Mouse (Mus musculus) gastrocnemius, postnatal 14 days (tissue): ENCODE measurements around the gene Gm13199. TPM values are rescaled to one million over a fixed set of nuclear protein-coding genes. Genes with fewer than 3 reads are reported as not detected.

Source experiments
- DNase-seq: peaks from one replicate; pipeline ENCODE4 v3.0.0; 2021; ENCODE audit warnings: mixed read lengths
- intact Hi-C: fragments of 180-260 bp; cut with DNase I; formaldehyde crosslinking; loops from one replicate; pipeline ENCODE4 v1.15.1; 2025; ENCODE audit warnings: low total_unique reads
- total RNA-seq, 2 experiments: library from RNA; stranded (reverse); gene quantifications; 2 replicates each; pipeline ENCODE4 v1.2.3; 2021

The Gm13199 gene
- total RNA-seq, 2 experiments from 2014 or later: 0.40 TPM; not detected in 1

GRCm38 (mm10) chr2:5824685-5825084 lies 38.0 kb downstream of the Gm13199 start:
- intact Hi-C loops: no loop called here
- DNase-seq: no peak

DNA sequence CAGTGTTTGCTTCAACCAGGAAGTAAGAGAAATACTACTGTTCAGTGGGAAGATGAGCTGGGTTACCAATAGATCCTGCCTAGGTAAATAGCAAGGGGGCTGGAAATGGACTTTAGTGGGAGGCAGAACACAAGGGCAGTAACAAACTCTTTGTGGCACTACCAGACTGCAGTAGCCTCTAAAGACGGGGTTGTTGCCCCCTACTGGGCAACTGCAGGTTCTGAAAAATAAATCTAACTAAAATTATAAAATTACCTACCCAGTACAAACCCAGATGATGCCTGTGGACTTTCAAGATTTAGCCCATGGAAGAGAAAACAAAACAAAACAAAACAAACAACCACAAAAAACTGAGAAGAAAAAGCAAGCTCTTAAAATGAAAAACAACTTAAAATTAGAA lies 38.5 kb downstream of the Gm13199 start:
- DNase-seq: no peak
- intact Hi-C loops: no loop called here

GRCm38 (mm10) chr2:5822449-5822848 lies 40.3 kb downstream of the Gm13199 start:
- no peak for DNase-seq
- intact Hi-C loops: no loop called here

- no peak for DNase-seq
- intact Hi-C loops: no loop called here
These were observed 41.5 kb downstream of the Gm13199 start for GRCm38 (mm10) chr2:5821264-5821663.

Other genes with a start within 250 kb of the Gm13199 start
- gene Camk1d, start 148.4 kb downstream of the Gm13199 start, total RNA-seq: 1 to 10 TPM; 1.7 to 2.3 TPM
- gene Nudt5, start 17.9 kb downstream of the Gm13199 start, total RNA-seq: 1 to 10 TPM; 4.9 to 8.2 TPM
- 10 to 100 TPM; 73.1 to 74.2 TPM for gene Cdc123, start 17.8 kb downstream of the Gm13199 start, total RNA-seq
- 10 to 100 TPM; 28.8 to 30.5 TPM for gene Sec61a2, start 32.5 kb upstream of the Gm13199 start, total RNA-seq
- gene Dhtkd1, start 79.9 kb upstream of the Gm13199 start, total RNA-seq: 1 to 10 TPM; 1.4 to 2.3 TPM
- gene Upf2, start 88.5 kb upstream of the Gm13199 start, total RNA-seq: 10 to 100 TPM; 12.1 to 12.8 TPM